Mouse (Mus musculus) kidney, postnatal 25 days (tissue): ENCODE measurements around the gene Cxcr1.
"Not testable (repeated sequence)": the region's sequence is repeated elsewhere in the genome, so short reads cannot be mapped to it uniquely, and the experiment has no call there.

Experiments
- DNase-seq, 2 experiments: peaks; one replicate each; pipeline ENCODE4 v3.0.0; 2021; ENCODE audit warnings: mixed read lengths in 2 of 2

The Cxcr1 gene

DNA sequence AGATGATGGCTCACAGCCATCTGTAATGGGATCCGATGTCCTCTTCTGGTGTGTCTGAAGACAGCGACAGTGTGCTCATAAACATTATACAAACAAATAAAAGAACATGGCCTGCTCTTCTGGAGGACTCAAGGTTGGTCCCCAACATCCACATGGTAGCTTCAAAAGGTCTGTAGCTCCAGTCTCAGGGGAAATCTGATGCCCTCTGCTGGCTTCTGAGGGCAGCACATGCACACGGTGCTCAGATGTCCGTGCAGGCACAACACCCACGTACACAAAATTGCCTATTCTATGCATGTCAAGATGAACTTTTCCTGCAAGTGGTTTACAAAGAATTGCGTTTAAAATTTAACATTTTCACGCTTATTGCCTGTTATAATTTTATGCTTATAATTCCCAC lies 1.5 kb upstream of the Cxcr1 start:
- DNase-seq, result peak; percentile 53 to 55

DNA sequence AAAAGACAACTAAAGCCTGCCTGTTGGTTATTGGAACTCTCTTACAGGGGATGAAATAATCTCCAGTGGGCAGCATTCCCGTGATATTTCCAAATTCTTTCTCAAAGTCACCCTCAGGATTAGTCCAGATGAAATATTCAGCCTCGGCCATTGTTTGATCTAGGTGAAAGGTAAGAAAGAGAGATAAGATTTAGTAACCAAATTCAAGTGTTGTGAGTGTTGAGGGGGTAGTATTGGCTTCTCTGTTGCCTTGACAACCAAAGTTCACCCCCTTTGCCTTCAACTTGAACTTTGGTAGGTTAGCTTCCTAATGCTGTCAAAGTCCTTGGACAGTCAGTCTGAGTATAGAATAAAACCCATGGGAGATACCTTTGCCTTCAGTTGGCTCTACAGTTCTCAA lies 1.7 kb downstream of the Cxcr1 start:
- no peak for DNase-seq

DNA sequence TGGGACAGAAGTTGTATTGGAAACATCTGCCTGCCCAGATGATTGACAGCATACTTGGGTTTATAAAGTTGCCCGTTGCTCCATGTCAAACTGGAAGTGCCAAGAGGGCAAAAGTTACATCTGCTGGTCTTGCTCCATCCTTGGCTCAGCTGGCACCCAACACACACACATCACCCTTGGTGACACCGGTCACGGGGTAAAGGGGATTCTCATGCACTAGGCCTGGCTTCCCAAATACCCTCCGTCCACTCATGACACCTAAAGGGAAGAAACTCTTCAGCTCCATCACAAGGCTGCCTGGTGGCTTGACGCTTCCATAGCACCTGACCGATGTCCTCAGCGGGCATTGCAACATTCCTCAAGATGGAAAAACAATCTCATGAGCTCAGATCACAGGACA lies 4.0 kb downstream of the Cxcr1 start:
- peak in 1 of 2 experiments; percentile 29 for DNase-seq

DNA sequence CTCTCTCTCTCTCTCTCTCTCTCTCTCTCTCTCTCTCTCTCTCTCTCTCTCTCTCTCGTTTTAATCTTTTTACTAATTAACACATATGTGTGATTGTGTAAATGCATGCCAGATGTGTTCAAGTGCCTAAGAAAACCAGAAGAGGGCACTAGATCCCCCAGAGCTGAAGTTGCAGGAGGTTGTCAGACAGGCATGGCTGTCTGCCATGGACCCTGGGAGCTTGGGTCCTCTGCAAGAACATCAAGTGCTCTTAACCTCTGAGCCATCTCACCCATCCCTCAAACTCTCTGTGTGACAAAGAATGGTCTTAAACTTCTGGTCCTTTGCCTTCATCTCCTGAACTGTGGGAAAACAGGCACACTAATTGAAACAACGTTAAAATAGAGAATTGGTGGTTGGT lies 11.4 kb downstream of the Cxcr1 start:
- peak in 1 of 2 experiments; percentile 35 for DNase-seq

DNA sequence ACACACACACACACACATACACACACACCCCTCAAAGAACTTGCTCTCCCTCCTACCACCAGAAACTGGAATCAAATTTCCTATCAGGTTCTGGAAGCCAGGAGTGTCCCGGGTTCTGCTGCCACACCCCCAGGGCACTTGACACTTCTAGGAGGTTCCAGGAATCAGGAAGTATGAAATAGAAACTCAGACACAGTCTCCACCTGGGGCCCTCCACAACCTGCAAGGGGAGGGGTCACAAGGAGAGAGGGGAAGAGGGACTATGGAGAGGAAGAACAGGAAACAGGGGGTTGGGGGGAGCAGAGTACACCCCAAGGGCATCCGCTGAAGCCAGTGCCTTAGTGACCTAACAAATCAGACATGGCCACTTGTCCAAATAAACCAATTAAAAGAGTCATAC lies 13.0 kb downstream of the Cxcr1 start:
- DNase-seq, result no peak

DNA sequence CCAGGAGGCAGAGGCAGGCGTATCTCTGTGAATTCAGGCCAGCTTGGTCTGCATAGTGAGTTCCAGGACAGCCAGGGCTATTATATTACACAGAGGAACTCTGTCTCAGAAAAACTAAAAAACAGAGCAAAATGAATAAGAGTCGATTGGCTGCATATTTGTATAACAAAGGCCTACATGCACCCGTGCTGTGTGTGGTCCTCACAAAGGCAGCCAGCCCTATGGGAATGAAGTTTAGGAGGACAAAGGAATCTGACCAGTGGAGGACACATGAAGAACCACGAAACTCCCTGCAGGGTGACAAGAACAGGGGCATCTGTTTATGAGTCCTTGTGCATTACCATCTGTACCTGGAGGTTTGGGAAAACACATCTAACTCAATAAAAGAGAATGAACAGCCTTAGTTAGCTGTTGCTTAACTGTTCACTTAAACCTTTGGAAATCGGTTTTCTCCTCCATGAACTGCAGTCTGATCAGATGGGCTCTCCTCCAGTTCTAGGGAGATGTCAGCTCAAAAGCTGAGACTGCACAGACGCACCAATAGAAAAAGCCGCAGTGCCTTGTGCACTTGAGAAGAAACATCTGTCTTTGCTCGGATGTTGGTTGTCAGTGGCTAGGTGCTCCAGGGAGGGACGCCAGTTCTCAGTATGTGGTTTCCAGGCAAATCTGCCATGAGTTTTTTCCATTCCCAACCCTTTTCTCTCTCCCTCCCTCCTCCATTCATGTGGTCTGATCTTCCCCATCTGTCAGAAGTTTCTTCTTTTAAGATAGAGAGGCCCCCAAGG lies 14.6 kb downstream of the Cxcr1 start:
- DNase-seq, result no peak

DNA sequence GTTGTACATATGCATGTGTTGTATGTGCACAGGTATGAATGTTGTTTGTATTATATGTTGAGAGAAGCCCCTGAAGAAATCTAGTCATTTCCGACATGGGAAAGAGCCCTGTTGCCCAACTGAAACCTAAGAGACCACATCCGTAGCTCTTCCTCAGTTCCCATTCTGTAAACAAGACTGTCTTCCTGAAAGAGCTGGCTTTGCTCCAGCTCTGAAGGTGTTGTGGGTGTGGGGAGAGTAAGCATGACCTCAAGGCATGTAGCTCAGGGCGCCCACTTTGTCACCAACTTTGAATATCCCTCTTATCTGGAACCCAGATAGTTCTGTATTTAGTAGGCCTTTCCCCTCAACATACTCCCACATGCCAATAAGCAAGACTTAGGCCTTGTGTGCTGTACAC lies 15.8 kb downstream of the Cxcr1 start:
- DNase-seq, result no peak

DNA sequence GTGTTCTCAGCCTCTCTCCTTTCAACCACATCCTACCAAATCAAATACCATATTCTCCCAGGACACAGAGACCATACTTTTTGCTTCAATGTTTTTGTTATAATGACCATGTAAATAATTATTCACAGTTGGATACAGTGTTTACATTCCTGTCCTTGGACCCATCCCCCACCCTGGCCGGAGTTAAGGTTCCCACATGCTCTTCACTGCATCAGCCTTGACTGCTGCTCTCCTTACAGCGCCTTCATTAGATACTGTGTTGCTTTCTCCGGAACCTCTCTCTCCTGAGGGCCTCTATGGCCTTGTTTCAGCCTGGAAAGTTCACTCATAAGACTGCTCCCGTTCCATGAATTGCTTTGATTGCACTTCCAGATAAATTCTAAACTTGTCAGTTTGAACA lies 18.7 kb downstream of the Cxcr1 start:
- DNase-seq, result no peak

DNA sequence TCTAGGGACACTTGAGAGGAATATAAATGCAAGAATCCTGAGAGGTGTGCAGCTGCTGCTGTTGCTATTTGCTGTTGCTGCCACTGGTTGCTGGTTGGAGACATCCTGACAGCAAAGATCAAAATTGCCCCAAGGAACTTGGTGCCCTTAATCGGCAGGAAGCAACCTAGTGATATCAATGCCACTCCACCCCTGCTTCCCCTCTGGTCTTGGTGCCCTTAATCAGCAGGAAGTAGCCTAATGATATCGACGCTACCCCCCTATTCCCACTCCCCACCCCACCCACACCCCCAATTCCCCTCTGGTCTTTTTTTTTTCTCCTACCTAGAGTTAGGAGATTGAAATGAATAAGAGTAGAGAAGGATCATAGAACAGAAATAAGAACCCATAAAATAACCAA lies 21.7 kb downstream of the Cxcr1 start:
- DNase-seq, result no peak

DNA sequence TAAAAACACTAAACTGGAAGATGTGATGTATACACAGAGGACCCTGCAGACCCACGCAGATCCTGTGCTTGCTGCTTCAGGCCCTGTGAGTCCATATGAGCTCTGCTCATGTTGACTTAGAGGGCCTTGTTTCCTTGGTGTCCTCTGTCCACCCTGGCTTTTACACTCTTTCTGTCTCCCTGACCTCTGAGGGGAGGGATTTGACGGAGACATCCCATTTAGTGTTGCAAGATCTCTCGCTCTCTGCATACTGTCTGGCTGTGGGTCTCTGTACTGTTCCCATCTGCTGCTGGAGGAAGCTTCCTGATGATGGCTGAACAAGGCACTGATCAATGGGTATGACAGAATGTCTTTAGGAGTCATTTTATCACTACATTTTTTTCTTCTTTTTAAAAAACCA lies 24.7 kb downstream of the Cxcr1 start:
- DNase-seq, result no peak

DNA sequence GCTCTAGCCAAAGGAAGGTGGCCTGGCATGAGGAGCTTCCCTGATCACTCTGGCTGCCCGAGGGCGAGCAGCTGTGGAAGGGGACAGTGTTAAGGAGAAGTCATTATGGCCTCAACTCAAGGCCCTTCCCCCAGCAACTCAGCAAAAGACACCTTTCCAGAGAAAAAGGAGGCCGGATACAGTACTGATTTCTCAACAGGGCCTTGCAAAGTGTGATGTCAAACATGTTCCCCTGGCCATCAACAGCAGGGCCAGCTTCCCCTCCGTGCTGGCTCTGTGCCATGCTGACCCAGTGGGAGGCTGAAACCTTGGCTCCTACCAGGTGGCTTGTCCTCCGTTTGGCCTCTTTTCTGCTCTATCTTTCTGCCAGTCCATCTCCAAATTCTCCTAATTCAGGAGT lies 27.3 kb downstream of the Cxcr1 start:
- DNase-seq, result no peak

DNA sequence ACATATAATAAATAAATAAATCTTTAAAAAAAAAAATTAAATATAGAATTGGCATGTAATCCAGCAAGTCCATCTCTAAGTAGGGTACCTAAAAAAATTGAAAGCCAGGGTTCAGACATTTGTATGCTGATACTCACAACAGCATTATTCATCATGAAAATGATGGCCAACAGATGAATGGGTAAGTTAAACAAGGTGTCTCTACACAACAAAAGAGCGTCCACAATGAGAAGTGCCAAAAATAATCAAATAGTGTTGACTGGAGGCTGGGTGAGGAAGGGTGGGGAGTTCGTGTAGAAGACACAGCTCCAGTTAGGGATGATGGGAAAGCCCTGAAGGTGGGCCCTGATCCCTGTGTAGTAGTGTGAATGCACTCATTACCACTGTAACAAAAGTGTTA lies 34.4 kb downstream of the Cxcr1 start:
- no peak for DNase-seq

DNA sequence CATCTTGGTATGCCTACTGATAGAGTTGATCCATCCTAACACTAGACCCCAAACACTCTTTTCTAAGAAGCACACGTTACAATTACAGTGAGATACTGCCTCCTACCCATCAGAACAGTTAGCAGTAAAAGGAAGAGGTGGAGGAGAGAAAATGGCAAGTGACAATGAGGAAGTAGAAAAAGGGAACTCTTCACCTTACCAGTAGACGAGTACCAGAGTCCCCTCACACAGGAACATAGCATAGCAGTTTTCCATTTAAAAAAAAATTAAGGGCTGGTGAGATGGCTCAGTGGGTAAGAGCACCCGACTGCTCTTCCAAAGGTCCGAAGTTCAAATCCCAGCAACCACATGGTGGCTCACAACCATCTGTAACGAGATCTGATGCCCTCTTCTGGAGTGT lies 34.8 kb downstream of the Cxcr1 start:
- DNase-seq, result not testable (repeated sequence)

DNA sequence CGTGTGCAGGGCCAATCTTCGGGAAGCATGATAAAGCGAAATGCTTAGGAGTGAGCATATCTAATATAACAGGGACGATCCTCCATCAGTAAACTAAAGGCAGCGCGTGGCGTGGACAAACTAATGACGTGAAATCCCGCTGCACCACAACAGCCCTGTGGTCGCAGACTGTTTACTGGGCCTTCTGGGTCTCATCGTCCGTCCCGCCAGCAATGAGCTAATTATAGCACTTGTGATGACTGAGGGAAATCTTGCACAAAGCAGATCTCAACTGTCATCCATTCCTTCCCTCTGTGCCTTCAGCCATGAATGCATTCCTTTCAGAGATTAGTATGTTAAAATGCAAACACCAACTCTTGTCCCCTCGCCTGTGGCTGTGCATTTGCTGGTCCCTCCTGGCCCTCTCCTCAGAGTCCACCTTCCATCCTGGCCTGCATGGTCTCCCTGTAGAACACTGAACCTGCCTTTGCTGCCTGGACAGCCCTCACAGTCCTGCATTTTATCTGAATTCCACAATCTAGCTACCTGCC lies 38.0 kb downstream of the Cxcr1 start:
- DNase-seq, result no peak

DNA sequence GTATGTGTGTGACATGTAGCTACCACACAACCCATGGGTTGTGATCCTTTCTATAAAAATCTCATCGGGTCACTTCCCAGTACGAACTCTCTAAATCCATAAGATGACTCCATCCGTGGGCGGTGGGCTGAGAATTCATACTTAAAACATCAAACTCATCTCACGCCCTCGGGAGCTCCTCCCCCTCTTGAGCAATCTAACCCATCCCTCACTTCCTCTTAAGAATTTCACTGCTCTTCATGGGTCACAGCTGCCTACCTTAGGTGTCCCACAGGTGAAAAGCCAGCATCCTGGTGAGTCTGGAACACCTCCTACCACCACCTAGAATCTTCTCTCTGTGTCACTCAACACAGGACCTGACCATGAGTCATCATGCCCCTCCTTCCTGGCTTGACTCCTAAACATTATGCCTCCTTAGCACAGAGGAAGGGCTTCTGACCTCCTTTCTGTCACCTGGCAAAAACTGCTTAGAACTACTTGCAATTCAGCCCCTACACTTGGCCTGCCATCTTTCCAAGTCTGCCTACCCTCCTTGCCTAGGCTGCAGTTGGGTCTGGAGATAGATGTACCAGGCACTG lies 38.9 kb downstream of the Cxcr1 start:
- no peak for DNase-seq

DNA sequence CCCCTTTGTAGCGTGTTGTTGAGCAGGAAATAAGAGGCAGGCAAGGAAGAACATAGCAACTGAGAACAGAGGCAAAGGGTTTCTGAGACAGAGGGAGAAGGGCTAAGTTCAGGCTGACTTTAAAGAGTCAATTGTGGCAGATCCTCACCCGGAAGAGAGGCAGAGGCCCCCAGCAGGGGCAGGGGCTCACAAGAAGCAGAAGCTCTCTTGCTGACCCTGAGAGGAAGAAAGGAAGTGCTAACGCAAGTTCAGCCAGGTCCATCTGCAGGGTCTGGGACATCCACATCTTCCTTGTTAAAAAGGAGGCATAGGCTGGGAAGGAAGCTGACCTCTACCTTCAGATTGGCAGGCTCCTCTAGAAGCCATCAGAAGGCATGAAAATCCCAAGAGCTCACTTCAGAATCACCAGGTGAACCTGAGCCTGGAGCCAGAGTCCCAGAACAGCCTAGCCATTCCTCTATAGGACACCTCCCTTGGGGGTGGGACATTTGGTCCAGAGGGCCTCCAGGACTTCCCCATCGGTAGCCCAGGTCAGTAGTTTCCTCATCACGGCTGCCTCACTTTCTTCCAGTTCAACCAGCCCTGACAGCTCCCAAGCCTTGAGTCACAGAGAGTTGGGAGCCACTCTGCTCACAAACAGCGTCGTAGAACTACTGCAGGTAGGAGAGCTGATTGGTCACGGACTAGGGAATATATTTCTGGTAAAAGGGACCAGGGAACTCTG lies 40.8 kb downstream of the Cxcr1 start, which contains the start of gene Cxcr2:
Cxcr2 (plus strand) TSS at position 529 of the 724 bp plus-strand sequence.
- no peak for DNase-seq

DNA sequence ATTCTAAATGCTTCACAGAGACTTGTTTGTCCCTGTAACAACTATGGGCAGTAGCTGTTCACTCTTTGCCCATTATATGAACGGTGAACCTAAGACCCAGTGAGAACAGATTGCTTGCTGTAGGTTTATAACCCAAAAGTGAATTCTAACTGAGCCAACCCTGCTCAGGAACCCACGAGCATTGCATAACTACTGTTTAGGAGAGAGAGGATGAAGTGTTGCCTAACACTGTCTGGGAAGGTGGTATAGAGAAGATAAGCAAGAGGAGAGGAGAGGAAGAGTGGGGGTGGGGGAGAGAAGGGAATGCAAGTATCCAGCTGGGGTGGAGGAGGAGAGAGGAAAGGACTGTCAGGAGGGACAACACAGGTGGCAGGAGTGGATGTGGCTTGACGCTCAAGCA lies 43.3 kb downstream of the Cxcr1 start:
- no peak for DNase-seq

DNA sequence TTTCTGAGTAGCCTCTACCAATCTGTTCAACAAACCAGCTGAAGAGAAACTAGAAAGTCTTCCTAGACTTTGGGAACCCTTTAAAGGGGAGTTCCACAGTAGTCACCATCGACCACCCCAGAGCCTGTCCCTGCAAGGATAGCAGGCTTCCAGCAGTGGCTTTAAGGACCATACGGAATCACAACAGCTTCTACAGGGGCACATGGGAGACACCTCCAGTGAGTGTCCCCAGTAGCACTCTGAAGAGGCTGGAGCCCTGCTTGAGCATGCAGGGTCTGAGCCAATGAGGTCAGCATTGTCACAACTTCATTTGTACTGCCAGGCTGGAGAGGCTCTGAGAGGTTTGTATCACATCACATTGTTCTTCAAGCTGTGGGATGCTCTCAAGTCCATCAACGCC lies 44.3 kb downstream of the Cxcr1 start:
- no peak for DNase-seq

DNA sequence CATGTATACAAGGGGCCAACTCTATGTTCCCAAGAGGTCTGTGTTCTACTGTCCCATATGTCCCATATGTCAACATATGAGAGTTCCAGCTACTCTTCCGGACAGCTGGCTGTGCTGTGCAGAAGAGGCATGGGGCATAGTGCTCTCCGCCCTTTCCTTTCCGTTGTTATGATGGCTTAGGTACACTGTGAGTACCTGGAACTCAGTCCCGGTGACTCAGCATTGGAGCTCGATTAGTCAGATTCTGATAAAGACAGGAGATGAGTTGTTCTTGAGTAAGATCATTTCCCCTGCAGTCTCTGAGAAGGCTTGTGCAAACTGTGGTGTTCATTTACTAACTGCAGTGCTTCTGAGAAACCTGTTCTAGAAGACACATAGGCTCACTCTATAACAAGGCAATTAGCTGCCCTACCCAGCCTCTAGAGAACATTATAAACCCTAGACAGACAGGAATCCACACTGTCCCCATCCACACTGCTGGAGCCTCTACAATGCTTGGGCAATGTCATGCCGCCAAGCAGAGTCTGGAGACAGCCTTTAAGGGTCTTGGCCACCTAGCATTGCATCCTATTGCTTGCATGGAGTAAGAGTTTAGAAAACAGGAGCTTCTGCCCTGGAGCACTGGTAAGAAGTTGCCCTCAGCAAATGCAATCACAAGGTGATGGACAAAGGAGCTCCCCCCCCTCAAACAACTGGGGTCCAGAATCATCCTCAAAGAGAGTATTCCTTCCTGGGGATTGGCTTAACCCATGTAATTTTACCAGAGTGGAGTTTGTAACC lies 45.1 kb downstream of the Cxcr1 start:
- no peak for DNase-seq
